Mouse (Mus musculus) frontal cortex, postnatal 10 days (tissue): ENCODE measurements around the gene Mgll.
A peak's percentile ranks its signal among the peaks of the same experiment; 100 is the strongest.

Source experiments
- DNase-seq, 2 experiments: peaks; one replicate each; pipeline ENCODE4 v3.0.0; 2022; ENCODE audit warnings: low spot score in 2 of 2, mixed read lengths in 1 of 2

Mgll gene

DNA sequence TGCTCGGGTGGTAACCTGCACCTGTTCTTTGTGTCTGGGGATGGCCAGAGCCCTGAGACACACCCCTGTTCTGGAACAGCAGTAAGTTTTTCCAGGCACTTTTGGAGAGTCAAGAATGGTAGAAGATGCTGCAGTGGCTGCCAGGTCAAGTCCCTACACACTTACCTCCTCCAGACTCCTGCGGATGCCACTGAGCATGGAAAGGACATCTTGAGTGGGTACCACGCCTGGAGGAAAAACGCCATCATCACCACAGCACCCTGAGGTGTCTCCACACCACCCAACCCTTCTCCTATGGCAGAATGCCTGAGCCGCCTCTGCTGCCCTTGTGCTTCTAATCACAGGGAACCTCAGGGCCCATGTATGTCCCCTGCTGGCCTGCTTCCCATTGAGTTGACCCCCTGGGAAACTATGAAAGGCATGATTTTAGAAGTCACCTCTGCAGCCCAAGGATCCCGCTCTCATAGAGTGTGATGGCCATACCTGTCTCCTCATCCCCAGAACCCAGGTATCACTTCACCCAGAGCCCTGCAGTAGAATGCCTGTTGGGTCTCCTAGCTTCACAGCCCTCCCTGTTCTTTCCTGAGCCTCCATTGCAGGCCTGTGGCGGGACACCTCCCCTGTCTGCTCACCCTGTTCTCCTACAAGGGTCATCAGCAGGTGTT is 120.8 kb downstream of the Mgll start:
- DNase-seq: no peak

DNA sequence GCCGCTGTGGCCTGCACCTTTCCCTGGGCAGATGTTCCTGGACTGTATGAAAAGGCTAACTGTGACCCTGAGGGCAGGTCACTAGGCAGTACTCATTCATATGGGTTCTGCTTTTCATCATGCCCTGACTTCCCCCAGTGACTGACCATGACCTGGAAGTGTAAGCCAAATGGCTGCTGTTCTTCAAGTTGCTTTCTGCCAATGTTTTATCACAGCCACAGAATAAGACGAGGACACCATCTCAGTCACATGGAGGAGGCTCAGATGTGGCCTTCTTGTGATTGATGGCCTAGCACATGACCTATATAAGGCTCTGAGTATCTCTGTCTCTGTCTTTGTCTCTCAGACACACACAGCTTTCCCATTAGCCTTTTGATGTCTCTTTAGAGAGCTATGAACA is 123.4 kb downstream of the Mgll start:
- no peak for DNase-seq

DNA sequence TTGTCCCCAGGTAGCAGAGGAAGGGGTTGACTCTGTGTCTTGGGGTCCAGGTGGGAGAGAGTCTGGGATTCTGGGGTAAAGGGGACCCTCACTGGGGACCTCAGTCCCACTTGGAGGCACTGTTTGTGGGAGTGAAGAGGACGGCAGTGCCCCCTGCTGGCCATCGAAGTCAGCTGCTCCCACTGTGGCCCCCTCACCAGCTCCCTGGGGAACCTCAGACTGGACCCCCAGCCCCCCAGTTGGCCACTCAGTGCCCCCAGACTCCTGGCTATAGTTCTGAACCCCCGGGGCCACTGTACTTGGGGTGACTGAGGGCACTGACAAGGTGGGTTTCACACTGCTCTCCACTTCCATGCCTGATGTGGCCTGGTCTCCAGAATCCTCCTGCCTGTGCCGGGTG is 125.1 kb downstream of the Mgll start:
- DNase-seq: no peak

DNA sequence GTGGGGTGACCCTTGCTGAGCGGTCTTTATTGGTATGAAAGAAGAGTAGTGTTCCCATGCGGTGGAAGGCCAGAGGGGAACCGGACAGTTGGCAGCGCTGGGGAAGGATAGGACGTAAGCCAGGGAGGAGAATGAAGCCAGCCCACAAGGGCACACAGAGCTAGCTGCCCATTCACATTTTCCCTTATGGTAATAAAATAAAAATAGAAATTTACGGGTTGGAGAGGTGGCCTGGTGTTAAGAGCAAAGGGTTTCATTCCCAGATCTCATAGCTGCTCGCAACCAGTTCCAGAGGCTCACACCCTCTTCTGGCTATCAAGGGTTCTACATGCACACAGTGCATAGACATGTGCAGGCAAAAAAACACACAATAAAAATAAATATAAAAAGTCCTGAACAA is 125.8 kb downstream of the Mgll start:
- no peak for DNase-seq

DNA sequence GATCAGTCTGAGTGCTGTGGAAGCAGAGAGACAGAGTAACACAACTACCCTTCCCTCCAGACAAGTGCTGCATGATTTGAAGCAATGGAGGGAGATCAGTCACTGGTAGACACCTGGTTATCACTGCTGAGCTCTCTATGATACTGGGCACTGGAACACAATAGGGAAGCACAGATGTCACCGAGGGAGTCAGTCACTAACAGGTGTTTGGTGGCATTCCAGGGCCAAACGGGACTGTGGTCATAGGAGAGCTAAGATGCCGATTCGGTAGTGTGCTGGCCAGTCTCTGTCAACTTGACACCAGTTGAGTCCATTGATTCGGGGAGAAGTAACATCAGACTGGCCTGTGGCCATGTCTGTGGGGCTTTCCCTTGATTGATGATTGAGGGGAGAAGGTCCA is 130.3 kb downstream of the Mgll start:
- no peak for DNase-seq

DNA sequence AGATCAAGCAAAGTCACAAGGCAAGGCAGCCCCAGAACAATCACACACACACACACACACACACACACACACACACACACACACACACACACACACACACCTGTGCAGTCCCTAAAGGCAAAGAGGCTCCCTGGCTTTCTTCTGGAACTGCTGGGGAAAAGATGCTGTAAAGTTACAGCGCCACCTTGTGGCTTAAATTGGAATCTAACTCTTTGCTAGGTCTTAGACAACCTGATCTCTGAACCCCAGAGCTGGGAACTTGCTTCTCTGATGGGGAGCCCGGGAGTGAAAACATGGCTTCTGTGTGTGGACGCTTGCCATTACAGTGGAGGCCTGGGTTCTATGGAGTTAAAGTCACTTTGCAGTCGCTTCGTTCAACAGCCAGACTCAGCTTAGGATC is 131.4 kb downstream of the Mgll start:
- DNase-seq: peak in 1 of 2 experiments; percentile 57

DNA sequence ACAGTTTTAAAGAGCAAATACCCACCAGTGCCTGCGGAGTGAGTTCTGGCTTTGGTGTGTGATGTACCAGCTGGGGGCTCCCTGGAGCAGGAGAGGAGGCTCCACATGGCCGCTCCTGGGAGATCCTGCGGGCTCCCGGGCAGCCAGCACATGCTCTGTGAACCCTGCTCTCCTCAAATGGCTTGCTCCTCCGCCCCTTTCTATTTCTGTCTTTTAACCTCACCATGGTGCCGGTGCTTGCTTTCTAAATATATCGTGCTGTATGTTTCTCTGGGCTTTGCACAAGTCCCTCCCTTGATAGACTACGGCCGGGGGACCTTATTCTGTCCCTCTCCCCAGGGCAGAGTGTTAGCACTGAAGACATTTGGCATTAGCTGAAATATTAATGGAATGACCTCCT is 133.0 kb downstream of the Mgll start:
- DNase-seq: no peak

DNA sequence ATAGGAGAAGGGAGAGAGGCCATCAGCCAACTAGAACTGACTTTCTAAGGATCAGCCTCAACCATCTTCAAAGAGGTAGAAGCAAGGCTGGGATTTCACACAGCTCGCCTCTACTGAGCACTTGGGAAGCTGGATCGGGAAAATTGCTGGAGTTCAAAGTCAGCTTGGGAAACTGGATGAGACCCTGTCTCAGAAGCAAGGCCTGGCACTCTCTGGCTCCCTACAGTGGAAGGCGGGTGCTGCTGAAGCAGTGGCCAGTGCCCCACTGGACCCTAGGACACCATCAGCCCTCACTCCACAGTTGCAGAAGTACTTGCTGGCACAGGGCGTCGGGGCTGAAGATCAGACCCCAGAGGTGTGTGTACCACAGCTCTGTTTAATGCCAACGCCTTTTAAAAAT is 133.6 kb downstream of the Mgll start:
- no peak for DNase-seq

DNA sequence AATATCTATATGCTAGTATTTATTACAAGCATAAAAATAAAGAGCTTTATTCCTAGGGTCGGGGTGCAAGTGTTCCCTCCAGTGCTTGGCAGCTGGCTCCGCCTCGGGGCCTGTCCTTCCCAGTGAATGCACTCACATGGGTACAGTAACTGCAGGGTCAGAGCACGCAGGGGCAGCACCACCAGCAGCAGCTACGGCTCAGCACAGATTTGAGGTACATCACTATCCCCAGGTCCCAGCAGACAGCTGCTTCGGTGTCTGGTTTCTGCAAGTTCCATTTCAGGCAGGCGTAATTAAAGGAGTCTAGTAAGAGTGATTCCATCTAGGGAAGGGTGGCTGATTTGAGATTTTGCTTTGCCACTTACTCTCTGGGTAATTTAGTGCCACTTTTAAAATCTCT is 134.1 kb downstream of the Mgll start:
- no peak for DNase-seq

DNA sequence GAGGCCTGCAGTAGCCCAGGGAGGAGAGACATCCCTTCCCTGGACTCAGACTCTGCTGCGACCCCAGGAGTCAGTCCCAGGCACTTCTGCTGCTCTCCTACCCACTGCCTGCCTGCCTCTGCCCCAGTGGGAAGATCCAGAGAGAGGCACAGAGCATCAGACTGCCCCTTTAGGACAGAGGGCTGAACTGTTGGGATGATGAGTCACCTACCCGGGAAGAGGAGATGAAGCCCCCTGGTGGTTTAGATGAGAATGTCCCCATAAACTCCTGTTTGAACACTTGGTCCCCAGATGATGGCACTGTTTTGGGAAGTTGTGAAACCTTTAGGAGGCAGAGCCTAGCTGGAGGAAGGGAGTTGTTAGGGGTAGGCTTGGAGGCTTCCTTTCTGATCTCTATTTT is 136.7 kb downstream of the Mgll start:
- no peak for DNase-seq

DNA sequence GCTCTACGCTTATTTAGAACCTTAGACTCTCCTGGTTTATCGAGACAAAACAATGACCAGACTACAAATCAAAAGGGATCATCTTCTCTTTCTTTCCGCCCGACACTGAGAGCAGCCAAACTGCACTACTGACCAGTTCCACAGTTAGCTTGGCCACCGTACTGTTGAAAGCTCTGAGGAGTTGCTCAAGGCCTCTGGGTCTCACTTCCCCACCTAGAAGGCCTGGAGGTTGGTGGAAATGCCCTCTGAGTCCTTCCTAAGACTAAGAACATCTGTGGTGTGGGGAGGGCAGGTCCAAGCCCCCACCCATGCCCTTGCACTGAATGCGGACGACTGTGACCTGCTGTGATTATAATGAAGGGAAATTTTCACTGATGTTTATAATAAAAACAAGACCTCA is 141.5 kb downstream of the Mgll start:
- DNase-seq: no peak

DNA sequence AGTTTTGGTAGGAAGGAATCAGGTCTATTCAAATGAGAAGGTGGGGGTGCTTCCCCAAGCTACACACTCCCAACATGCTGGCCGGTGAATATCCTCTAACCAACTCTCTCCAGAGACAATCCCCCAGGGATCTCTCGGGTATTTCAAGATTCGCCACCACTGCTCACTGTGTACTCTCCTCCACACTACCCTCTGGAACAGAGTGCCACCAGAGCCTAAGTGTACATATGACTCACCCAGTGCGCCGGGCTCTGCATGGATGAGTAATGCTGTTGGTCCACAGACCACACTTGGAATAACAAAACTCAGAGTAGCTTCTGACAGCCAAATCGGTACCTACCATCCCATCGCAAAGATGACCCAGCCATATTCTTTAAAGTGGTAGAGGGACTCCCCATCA is 145.2 kb downstream of the Mgll start:
- DNase-seq: no peak

DNA sequence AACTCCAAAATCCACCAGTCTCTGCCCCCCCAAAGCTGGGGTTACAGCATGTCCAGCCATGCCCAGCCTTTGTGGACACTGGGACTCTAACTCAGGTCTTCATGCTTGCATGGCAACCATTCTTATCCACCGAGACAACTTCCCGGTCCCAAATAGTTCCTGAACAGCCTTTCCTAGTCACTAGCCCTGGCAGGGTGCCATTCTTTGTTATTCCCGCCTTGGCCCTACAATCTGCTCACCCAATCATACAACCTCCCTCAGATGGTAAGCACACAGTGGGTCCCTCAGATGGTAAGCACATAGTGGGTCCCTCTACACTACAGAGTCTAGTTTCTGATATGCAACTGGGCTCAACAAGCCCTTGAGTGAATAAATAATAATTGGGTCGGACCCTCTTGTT is 146.4 kb downstream of the Mgll start:
- no peak for DNase-seq

DNA sequence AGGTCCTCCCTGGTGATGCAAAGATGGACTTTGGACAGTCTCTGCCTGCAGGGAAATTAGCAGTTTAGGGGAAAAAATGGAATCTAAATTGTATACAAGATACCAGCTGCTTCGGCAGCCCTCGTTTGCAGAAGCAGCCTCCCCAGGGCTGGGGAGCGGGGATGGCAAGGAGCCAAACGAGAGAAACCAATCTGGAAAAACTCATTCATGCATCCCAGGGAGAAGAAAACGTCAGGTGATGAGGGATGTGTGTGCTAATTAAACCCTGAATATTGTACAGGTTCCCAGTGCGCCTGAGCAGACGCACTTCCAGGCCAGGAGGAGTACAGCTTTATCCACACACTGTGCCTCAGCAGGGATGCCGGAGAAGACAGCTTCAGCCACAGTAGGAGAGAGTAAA is 147.3 kb downstream of the Mgll start:
- DNase-seq: peak; percentile 43 to 53

DNA sequence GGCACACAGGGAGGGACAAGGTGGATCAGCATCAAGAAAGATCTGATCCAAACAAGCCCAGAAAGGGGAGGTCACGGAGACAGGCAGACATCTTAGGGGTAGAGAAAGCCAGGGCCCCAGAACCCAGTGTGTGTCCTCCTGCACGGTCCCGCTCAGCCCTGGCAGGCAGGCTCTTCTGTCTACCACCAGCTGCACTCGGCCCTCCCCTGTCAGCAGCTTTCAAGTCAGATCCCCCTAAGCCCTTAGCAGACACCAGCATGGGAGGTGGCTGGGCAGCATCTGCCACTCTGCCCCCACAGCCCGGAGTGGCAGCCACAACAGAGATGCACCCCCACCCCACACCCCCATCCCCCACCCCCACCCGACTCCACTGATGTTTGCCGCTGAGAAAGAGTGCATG is 148.6 kb downstream of the Mgll start:
- DNase-seq: no peak

DNA sequence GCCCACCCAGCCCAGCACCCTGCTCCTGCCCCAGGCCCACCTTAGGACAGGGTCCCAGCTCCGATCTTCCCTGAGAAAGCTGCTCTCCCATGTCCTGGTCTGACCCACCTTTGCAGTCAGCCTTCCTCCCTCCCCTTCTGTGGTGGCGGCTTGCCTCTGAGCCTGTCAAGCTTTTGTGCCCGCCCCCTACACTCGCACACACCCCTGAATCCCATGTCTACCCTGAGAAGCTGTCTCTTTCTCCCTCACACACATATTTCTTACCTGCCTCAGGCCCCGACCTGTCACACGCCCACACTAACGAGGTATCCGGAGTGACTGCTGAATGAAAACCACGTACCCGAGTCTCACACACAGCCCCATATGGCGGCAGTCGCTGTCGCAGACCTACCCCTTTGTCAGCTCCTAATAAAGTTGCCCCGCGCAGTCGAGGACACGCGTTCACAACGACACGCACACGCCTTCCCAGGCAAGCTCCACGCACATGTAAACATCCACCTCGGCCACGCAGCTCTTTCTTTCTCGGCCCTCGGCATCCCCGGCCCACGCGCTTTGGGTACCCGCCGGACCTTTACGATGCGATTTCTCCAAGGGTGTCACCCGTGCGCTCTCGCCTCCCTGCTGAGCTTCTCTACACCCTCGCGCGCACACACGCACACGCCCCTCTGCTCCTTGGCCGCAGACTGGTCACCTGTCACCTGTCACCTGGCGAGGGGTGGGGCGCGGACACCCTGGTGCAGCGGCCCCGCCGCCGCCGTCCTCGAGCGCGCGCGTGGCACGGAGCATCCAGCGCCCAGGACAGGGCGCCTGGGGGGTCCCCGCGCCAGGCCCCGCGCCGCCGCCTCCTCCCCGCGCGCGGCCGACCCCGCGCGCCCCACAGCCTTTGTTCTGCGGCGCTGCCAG is 150.0 kb downstream of the Mgll start:
- peak; percentile 36 to 50 for DNase-seq

DNA sequence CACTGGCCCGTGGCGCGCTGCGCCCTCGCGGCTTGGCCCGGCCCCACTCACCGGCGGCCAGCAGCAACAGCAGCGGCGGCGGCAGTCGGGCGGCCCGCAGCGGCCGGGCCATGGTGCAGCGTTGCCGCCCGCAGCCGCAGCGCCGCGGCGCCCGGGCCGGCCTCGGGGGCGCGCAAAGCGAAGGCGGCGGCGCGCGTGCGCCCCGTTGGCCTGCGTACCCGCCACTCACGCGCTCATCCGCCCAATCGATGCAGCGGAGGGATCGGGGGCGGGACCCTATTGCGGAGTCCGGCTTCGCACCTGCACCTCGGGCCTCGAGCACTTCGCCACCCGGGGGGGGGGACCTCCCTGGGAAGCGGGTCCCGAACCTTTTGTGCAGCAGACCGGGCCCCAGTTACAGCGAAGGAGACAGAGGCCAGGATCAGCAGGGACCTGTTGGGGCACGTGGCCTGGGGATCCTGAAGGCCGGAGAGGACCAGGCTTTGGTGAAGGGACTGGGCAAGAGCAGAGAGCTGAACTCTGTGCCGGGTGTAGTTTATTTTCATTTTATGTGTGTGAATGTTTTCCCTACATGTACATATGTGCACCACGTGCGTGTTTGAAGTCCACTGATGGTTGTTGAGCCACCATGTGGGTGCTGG is 150.8 kb downstream of the Mgll start, which contains the start of gene Podxl2:
Gene Podxl2 (minus strand): TSS at position 177 of the 641 bp plus-strand sequence.
- DNase-seq: peak; percentile 76 to 85
